Mouse (Mus musculus): Measurements from ENCODE around the gene Pbx4. TPM values are rescaled to one million over a fixed set of nuclear protein-coding genes. Genes with fewer than 3 reads are reported as not detected.

Gene Pbx4
- 10 to 100 TPM; 10.4 to 18.6 TPM for polyA plus RNA-seq (2017; shearing (Covaris generic))

DNA sequence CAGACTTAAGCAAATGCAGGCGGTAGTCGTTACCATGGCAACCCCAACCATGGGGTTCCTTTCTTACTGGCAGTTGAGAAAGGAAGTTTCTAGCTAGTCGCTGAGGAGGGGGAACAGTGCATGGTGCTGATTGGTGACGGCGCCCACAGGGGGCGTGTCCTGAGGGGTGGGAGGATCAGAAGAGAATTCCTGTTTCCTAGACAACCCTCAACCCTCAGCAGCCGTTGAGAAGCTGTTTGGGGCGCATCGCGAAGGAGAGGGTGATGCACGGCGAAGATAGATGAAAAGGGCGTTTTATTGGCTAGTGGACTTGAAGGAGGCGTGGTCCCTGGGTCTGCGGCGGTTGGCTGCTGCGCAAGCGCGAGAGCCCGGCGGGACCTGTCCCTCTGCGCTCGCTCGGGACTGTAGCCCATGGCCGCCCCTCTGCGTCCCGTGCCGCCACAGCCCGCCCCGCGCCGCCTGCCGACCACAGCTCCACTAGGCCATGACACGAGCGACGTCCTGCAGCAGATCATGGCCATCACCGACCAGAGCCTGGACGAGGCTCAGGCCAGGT is at the start of gene Pbx4:
TSS of gene Pbx4 (plus strand) at position 194 of the 556 bp plus-strand sequence.

DNA sequence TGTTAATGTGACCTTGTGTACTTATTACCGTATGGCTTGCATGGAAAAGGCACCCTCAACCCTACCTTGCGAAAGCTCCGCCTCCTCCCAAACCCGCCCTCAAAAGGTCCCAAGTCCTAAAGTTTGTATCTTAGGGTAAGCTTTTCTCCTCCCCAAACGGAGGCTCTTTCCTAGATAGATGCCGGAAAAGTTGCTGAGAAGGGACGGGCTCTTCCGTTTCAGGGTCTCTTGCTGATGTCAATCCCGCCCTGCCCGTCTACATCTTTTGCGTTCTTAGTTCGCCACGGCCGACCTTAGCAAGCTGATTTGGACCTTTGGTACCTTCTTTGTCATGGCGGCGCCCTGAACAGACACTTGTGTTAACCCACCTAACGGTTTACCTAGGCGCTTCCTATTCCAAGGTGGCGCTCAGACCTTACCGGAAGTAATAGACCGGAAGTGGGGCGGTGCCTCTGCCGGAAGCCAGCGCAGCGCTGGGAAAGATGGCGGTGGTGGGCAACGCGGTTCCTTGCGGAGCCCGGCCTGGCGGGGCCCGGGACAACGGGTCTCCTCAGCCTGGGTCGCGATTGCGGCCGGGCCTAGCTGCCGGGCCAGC is 41.4 kb upstream of the Pbx4 start, which contains the start of the genes Atp13a1 and Zfp866:
TSS of gene Atp13a1 (plus strand) at position 391 of the 595 bp plus-strand sequence.
TSS of gene Zfp866 (minus strand) at position 406 of the 595 bp plus-strand sequence.

DNA sequence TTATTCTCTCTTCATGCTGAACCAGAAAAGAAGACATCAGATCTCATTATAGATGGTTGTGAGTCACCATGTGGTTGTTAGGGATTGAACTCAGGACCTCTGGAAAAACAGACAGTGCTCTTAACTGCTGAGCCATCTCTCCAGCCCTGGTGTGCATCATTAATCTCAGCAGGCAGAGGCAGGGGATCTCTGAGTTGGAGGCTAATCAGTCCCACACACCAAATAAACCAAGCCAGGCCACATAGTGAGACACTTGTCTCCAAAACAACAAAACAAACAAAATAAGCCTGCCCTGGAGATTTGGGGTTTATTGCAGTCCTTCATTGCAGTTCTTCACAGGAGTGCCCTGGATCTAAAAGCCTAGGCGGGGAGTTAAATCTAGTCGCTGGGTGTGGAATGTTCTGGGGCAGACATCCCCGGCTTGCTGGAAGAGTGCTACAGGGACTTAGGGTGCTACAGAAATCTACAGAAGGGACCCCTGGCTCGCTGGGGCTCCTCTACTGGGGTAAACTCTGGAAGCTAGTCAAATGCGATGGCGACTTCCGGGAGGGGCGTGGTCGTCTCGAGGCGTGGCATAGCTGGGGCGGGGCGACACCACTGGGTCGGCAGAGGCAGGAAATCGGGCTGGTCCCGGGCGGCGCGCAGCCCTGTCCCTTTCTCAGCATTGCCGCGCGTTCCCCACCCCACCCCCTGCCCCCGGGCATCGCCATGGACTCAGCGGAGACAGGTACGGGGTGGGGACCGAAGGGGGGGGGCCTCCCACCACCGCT is 24.0 kb upstream of the Pbx4 start, which contains the start of gene Gmip:
TSS of gene Gmip (plus strand) at position 586 of the 770 bp plus-strand sequence.

DNA sequence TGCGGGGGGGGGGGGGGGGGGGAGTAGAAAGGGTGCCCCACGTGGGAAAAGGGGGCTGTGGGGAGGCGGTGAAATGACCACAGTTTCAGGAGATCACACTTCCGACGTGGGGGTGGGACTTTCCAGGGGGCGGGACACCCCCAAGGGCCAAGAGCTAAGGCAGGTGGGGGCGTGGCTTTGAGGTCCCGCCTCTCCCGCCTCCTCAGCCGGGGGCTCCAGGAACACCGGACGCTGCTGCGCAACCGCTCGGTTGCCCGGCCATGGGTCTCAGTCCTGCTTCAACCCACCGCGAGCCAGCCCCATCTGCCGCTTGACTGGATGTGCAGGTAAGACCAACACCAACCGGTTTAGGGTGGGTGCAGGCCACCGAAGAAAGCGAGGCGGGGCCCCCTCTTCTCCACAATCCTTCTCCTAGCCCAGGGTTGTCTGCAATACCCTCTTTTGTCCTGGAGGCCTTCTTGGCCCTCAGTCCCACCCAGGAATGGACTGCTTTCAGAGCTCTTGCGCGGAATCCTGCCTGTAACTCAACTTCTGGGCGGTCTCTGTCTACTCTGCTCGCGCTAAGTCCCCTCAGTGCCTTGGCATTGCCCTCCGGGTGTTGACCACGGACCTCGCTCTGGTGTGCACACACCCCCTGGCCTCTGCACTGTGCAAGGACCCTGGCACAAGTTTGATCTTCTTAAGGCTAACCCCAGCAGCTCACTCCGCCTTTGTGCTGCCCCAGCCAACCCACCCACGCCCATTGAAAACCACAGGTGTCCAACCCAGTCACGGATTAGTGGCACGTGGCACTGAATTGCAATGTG is 9.7 kb upstream of the Pbx4 start, which contains the start of gene Lpar2:
TSS of gene Lpar2 (plus strand) at position 44 of the 806 bp plus-strand sequence.

DNA sequence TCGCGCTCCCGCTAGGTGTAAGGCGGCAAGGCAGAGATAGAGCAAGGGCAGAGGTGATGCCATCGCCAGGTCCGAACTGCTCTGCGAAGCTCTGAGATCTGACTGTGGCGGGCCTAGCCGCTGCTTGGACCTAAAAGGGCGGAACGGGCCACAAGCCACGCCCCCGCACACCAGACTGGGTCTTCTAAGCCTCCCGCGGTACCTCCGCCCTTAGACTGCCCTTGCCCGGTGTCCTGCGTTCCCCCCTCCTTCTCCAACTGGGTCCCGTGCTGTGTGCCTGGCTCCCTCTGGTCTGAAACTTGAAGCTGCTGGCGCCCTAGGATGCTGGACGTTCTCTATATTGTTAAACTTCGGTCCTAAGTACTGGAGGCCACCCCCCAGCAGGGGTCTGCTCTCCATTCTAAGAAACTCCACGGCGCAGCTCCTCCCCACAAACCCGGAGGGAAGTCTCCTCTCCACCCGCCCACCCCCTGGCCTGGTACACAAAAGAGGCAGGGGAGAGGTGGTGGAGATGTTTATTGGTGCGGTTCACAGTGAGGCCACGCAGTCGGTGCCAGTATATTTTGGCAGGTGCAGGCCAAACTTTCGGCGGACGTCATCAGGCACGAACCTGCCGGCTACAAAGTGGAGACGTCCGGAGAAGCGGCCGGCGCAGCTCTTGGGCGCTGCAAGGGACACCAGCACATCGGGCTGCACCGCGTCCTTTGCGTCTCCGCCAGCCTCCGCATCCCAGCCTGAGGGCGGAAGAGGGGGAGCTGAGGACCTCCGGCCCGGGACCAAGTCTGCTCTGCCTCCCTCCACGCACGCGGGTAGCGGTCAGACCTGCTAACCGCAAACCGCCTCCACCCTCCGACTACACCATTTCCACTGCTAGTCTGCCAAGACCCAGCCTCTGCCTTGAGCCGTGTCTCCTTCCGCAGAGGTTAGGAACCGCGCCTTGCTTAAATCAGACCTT is 55.3 kb downstream of the Pbx4 start, which contains the start of gene Cilp2:
TSS of gene Cilp2 (minus strand) at position 399 of the 955 bp plus-strand sequence.

DNA sequence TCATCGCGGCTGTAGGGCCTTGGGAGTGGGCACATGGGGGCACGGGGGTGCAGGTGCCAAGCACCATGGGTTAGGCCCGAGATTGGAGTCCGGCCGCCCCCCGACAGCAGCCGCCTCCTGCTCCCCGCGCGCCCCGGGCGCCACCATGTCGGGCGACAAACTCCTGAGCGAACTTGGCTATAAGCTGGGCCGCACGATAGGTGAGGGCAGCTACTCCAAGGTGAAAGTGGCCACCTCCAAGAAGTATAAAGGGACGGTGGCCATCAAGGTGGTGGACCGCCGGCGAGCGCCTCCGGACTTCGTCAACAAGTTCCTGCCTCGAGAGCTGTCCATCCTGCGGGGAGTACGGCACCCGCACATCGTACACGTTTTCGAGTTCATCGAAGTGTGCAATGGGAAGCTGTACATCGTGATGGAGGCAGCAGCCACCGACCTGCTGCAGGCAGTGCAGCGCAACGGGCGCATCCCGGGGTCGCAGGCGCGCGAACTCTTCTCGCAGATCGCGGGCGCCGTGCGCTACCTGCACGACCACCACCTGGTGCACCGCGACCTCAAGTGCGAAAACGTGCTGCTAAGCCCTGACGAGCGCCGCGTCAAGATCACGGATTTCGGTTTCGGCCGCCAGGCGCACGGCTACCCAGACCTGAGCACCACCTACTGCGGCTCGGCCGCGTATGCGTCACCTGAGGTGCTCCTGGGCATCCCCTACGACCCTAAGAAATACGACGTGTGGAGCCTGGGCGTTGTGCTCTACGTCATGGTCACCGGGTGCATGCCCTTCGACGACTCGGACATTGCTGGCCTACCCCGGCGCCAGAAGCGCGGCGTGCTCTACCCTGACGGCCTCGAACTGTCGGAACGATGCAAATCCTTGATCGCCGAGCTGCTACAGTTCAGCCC is 70.1 kb downstream of the Pbx4 start, which contains the start of the genes Tssk6, Ndufa13 and Yjefn3:
TSS of gene Tssk6 (plus strand) at position 22 of the 900 bp plus-strand sequence.
TSS of gene Ndufa13 (minus strand) at position 396 of the 900 bp plus-strand sequence.
TSS of gene Yjefn3 (minus strand) at position 550 of the 900 bp plus-strand sequence.

Other genes with a start within 250 kb of the Pbx4 start
- gene Zfp868, start 206.9 kb upstream of the Pbx4 start, polyA plus RNA-seq (2017; shearing (Covaris generic)), result 10 to 100 TPM; 23.8 to 32.6 TPM
- gene Zfp964, start 178.0 kb upstream of the Pbx4 start, polyA plus RNA-seq (2017; shearing (Covaris generic)), result under 1 TPM; 0.05 to 0.76 TPM
- gene Zfp869, start 121.8 kb upstream of the Pbx4 start, polyA plus RNA-seq (2017; shearing (Covaris generic)), result 10 to 100 TPM; 43.9 to 46.1 TPM
- gene Zfp963, start 82.5 kb upstream of the Pbx4 start, polyA plus RNA-seq (2017; shearing (Covaris generic)), result 1 to 10 TPM; 6.7 to 7.0 TPM
- gene Gm20422, start 57.6 kb upstream of the Pbx4 start, polyA plus RNA-seq (2017; shearing (Covaris generic)), result 1 to 10 TPM in 1 of 2 experiments, not detected in 1; 1.5 TPM
- 10 to 100 TPM; 69.0 to 89.0 TPM for gene Atp13a1, start 41.3 kb upstream of the Pbx4 start, polyA plus RNA-seq (2017; shearing (Covaris generic))
- 10 to 100 TPM; 26.1 to 26.9 TPM for gene Zfp866, start 41.3 kb upstream of the Pbx4 start, polyA plus RNA-seq (2017; shearing (Covaris generic))
- gene Gmip, start 23.8 kb upstream of the Pbx4 start, polyA plus RNA-seq (2017; shearing (Covaris generic)), result 100 to 1,000 TPM; 107 to 114 TPM
- under 1 TPM; 0.37 to 0.45 TPM for gene Lpar2, start 10.1 kb upstream of the Pbx4 start, polyA plus RNA-seq (2017; shearing (Covaris generic))
- gene Cilp2, start 55.2 kb downstream of the Pbx4 start, polyA plus RNA-seq (2017; shearing (Covaris generic)), result under 1 TPM; 0.14 to 0.30 TPM
- gene Tssk6, start 69.7 kb downstream of the Pbx4 start, polyA plus RNA-seq (2017; shearing (Covaris generic)), result 1 to 10 TPM; 3.7 to 5.4 TPM
- gene Ndufa13, start 70.1 kb downstream of the Pbx4 start, polyA plus RNA-seq (2017; shearing (Covaris generic)), result 100 to 1,000 TPM; 207 TPM
- 1 to 10 TPM in 1 of 2 experiments, under 1 TPM in 1; 0.80 to 3.1 TPM for gene Yjefn3, start 70.2 kb downstream of the Pbx4 start, polyA plus RNA-seq (2017; shearing (Covaris generic))
- 100 to 1,000 TPM in 1 of 2 experiments, 10 to 100 TPM in 1; 90.0 to 122 TPM for gene Gatad2a, start 163.9 kb downstream of the Pbx4 start, polyA plus RNA-seq (2017; shearing (Covaris generic))
- 10 to 100 TPM; 65.7 to 80.1 TPM for gene Mau2, start 210.2 kb downstream of the Pbx4 start, polyA plus RNA-seq (2017; shearing (Covaris generic))
- 10 to 100 TPM; 57.2 to 63.2 TPM for gene Sugp1, start 210.3 kb downstream of the Pbx4 start, polyA plus RNA-seq (2017; shearing (Covaris generic))
- gene Tm6sf2, start 240.4 kb downstream of the Pbx4 start, polyA plus RNA-seq (2017; shearing (Covaris generic)), result under 1 TPM in 1 of 2 experiments, not detected in 1; 0.30 TPM

All from activated CD4-positive, CD25-positive, alpha-beta regulatory T cell (primary cell).